Mouse (Mus musculus): ENCODE measurements at regions not wholly inside any gene's neighbourhood (a gene's known extent, or its start where the extent isn't known, plus 50 kb on each side); places are given as distances from the start of the nearest gene placed in this dataset.

DNA sequence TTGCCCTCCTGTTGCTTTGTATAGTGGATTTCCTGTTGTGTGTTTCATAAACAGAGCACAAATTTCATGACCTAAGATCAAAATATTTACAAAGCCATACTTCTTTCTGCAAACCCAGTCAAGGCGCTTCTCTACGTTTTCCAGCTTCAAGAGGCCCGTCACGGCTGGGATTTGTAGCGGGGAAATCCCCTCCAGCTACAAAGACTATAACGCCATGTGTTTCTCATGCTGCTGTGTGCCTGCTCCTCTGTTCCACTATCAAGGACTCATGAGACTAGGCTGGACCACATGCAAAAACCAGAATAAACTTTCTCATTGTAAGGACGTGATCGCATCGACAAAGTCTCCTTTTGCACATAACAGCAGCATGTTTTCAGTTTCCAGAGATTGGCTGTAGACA, 196.0 kb upstream of the Hnrnpa3 start:
- 94% methylated on average over 9 of the region's 9 CpGs for WGBS
- no peaks in the 10 kb centered on the region for H3K4me1 ChIP-seq (ENCODE audit: control insufficient read depth, insufficient read depth, low read length)
- TF ChIP-seq CTCF (IDR thresholded peaks at IDR 0.05; ENCODE audit: borderline replicate concordance, insufficient read depth, low read depth, low read length) (no peak), POLR2A (IDR thresholded peaks at IDR 0.05; ENCODE audit: borderline replicate concordance, insufficient read depth, low read length) (no peak)
- H3K27me3 ChIP-seq (ENCODE audit: control insufficient read depth, insufficient read depth, low read length) = no peaks in the 10 kb centered on the region
- no peak for DNase-seq
- no peak overlapping the region for H3K27ac ChIP-seq (ENCODE audit: insufficient read depth, low read length)
- no peak overlapping the region for H3K4me3 ChIP-seq (replicated peaks; ENCODE audit: insufficient read depth, low read depth, low read length)

- no peaks in the 10 kb centered on the region for H3K27me3 ChIP-seq (ENCODE audit: control insufficient read depth, insufficient read depth, low read length)
- TF ChIP-seq CTCF (IDR thresholded peaks at IDR 0.05; ENCODE audit: borderline replicate concordance, insufficient read depth, low read depth, low read length) (no peak), POLR2A (IDR thresholded peaks at IDR 0.05; ENCODE audit: borderline replicate concordance, insufficient read depth, low read length) (no peak)
- 47% methylated on average over 2 of the region's 2 CpGs for WGBS
- DNase-seq = no peak
- H3K4me3 ChIP-seq (replicated peaks; ENCODE audit: insufficient read depth, low read depth, low read length) = no peak overlapping the region
- no peaks in the 10 kb centered on the region for H3K4me1 ChIP-seq (ENCODE audit: control insufficient read depth, insufficient read depth, low read length)
- no peak overlapping the region for H3K27ac ChIP-seq (ENCODE audit: insufficient read depth, low read length)
Observed at GRCm38 (mm10) chr2:75464429-75464828, 194.6 kb upstream of the Hnrnpa3 start.

- Histone ChIP-seq H3K27ac (ENCODE audit: insufficient read depth, low read length) (no peak overlapping the region), H3K27me3 (ENCODE audit: control insufficient read depth, insufficient read depth, low read length) (no peaks in the 10 kb centered on the region), H3K4me3 (replicated peaks; ENCODE audit: insufficient read depth, low read depth, low read length) (no peak overlapping the region), H3K4me1 (ENCODE audit: control insufficient read depth, insufficient read depth, low read length) (no peaks in the 10 kb centered on the region)
- no peak for DNase-seq
- no peak for TF ChIP-seq CTCF (IDR thresholded peaks at IDR 0.05; ENCODE audit: borderline replicate concordance, insufficient read depth, low read depth, low read length)
- TF ChIP-seq POLR2A (IDR thresholded peaks at IDR 0.05; ENCODE audit: borderline replicate concordance, insufficient read depth, low read length) = no peak
- WGBS = 84% methylated on average over 8 of the region's 8 CpGs
Observed at GRCm38 (mm10) chr2:75468851-75469250, 190.2 kb upstream of the Hnrnpa3 start.

DNA sequence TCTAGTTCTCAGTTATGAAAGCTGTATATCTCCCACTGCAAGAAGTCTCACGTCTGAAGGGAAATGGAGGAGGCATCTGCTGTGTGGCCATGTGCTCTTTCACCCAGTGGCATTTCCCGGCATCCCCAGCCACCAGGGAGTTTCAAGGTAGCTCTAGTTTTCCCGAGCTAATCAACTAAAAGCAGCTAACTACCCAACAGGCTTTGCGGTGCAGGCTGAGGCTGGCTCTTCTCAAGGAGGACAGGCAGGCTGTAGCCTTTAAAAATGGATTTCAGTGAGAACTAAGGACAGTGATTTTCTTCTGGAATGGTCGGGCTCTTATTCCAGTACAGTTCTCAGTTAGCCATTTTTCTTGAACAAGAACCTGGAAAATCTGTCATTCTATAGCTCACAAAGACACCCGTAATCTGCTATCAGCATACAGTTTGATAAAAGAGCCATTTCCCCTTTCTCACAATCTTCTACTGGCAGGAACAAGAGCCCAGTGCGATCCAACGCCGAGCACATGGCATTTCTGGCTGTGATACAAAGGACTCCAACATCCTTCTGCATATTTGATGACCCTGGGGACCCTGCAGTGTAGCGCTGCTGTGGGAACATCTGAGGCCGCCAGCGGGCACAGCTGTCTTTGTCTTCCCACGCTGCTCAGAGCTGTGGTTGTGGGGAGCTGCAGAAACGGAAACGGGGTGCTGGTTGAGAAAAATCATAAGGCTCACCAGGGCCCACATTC, 188.9 kb upstream of the Hnrnpa3 start:
- Histone ChIP-seq H3K27ac (ENCODE audit: insufficient read depth, low read length) (no peak overlapping the region), H3K4me1 (ENCODE audit: control insufficient read depth, insufficient read depth, low read length) (no peaks in the 10 kb centered on the region), H3K4me3 (replicated peaks; ENCODE audit: insufficient read depth, low read depth, low read length) (no peak overlapping the region), H3K27me3 (ENCODE audit: control insufficient read depth, insufficient read depth, low read length) (no peaks in the 10 kb centered on the region)
- TF ChIP-seq CTCF (IDR thresholded peaks at IDR 0.05; ENCODE audit: borderline replicate concordance, insufficient read depth, low read depth, low read length) = no peak
- no peak for TF ChIP-seq POLR2A (IDR thresholded peaks at IDR 0.05; ENCODE audit: borderline replicate concordance, insufficient read depth, low read length)
- no peak for DNase-seq
- WGBS = 7% methylated on average over 15 of the region's 15 CpGs

GRCm38 (mm10) chr2:75470688-75471054, 188.4 kb upstream of the Hnrnpa3 start:
- no peaks in the 10 kb centered on the region for H3K27me3 ChIP-seq (ENCODE audit: control insufficient read depth, insufficient read depth, low read length)
- H3K4me3 ChIP-seq (replicated peaks; ENCODE audit: insufficient read depth, low read depth, low read length) = no peak overlapping the region
- no peaks in the 10 kb centered on the region for H3K4me1 ChIP-seq (ENCODE audit: control insufficient read depth, insufficient read depth, low read length)
- WGBS = 34% methylated on average over 9 of the region's 9 CpGs
- DNase-seq = no peak
- H3K27ac ChIP-seq (ENCODE audit: insufficient read depth, low read length) = no peak overlapping the region
- TF ChIP-seq POLR2A (IDR thresholded peaks at IDR 0.05; ENCODE audit: borderline replicate concordance, insufficient read depth, low read length) (no peak), CTCF (IDR thresholded peaks at IDR 0.05; ENCODE audit: borderline replicate concordance, insufficient read depth, low read depth, low read length) (no peak)

DNA sequence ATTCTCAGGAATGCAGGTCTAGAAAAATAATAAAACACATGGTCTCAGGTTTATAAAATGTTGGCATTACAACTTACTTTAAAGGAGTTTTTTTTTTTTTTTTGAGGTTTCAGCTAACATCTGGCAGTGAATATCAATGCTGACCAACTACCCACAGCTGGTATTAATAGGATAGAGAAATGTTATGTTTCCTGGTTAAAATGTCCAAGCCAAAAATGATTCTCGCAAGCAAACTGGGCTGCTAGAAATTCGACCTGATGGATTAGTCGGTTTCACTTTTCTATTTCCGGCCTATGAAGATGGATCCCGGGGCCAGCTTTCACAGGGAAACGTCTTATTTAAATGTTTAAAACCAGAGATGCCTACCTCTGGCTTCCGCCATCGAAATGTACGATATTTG, 186.6 kb upstream of the Hnrnpa3 start:
- TF ChIP-seq POLR2A (IDR thresholded peaks at IDR 0.05; ENCODE audit: borderline replicate concordance, insufficient read depth, low read length) (no peak), CTCF (IDR thresholded peaks at IDR 0.05; ENCODE audit: borderline replicate concordance, insufficient read depth, low read depth, low read length) (no peak)
- Histone ChIP-seq H3K4me3 (replicated peaks; ENCODE audit: insufficient read depth, low read depth, low read length) (no peak overlapping the region), H3K4me1 (ENCODE audit: control insufficient read depth, insufficient read depth, low read length) (no peaks in the 10 kb centered on the region), H3K27me3 (ENCODE audit: control insufficient read depth, insufficient read depth, low read length) (no peaks in the 10 kb centered on the region), H3K27ac (ENCODE audit: insufficient read depth, low read length) (no peak overlapping the region)
- DNase-seq = no peak
- WGBS = 93% methylated on average over 9 of the region's 9 CpGs

DNA sequence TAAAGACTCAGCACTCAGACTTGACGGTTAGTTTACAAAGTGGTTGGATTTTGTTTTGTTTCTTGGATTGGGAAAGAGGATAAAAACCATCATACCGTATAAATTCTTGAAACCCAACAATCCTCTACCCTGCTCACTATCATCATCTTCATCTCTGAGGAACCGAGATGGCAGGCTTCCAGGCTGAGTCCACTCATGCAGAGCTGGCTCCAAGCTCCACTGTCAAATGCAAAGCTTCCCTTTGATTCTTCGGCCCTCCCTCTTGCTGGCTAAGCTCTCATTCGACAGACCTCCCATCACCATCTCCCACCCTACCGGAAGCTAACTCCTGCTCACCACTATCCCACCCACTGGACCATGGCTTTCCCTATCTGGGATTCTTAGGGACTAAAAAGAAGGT, 184.6 kb upstream of the Hnrnpa3 start:
- Histone ChIP-seq H3K4me1 (ENCODE audit: control insufficient read depth, insufficient read depth, low read length) (no peaks in the 10 kb centered on the region), H3K27me3 (ENCODE audit: control insufficient read depth, insufficient read depth, low read length) (no peaks in the 10 kb centered on the region), H3K27ac (ENCODE audit: insufficient read depth, low read length) (no peak overlapping the region), H3K4me3 (replicated peaks; ENCODE audit: insufficient read depth, low read depth, low read length) (no peak overlapping the region)
- 38% methylated on average over 6 of the region's 6 CpGs for WGBS
- DNase-seq = no peak
- TF ChIP-seq POLR2A (IDR thresholded peaks at IDR 0.05; ENCODE audit: borderline replicate concordance, insufficient read depth, low read length) (no peak), CTCF (IDR thresholded peaks at IDR 0.05; ENCODE audit: borderline replicate concordance, insufficient read depth, low read depth, low read length) (no peak)

- H3K27ac ChIP-seq (ENCODE audit: insufficient read depth, low read length) = no peak overlapping the region
- H3K4me1 ChIP-seq (ENCODE audit: control insufficient read depth, insufficient read depth, low read length) = no peaks in the 10 kb centered on the region
- DNase-seq = no peak
- 97% methylated on average over 1 of the region's 1 CpGs for WGBS
- TF ChIP-seq POLR2A (IDR thresholded peaks at IDR 0.05; ENCODE audit: borderline replicate concordance, insufficient read depth, low read length) (no peak), CTCF (IDR thresholded peaks at IDR 0.05; ENCODE audit: borderline replicate concordance, insufficient read depth, low read depth, low read length) (no peak)
- no peak overlapping the region for H3K4me3 ChIP-seq (replicated peaks; ENCODE audit: insufficient read depth, low read depth, low read length)
- no peaks in the 10 kb centered on the region for H3K27me3 ChIP-seq (ENCODE audit: control insufficient read depth, insufficient read depth, low read length)
Observed at GRCm38 (mm10) chr2:75476350-75476749, 182.7 kb upstream of the Hnrnpa3 start.
